Mouse (Mus musculus) heart, embryonic 10.5 days (tissue): ENCODE measurements around the gene Rps8. TPM values are rescaled to one million over a fixed set of nuclear protein-coding genes. Genes with fewer than 3 reads are reported as not detected.

Experiments used
- DNase-seq: peaks from one replicate; pipeline ENCODE4 v3.0.0-alpha.2; 2017; ENCODE audit warnings: low spot score
- H3K27ac ChIP-seq: fragments of 300-500 bp; sonication (generic); 2 replicates; pipeline ENCODE4 v1.5.1; 2016; ENCODE audit warnings: mild to moderate bottlenecking
- H3K27me3 ChIP-seq: fragments of 300-500 bp; sonication (generic); 2 replicates; pipeline ENCODE4 v1.6.1; 2016; ENCODE audit warnings: mild to moderate bottlenecking; ENCODE audit not compliant: poor library complexity, insufficient read depth, severe bottlenecking
- H3K36me3 ChIP-seq: fragments of 300-500 bp; sonication (generic); 2 replicates; pipeline ENCODE4 v1.6.1; 2016; ENCODE audit warnings: mild to moderate bottlenecking, moderate library complexity
- H3K4me1 ChIP-seq: fragments of 300-500 bp; sonication (generic); 2 replicates; pipeline ENCODE4 v1.6.1; 2016; ENCODE audit warnings: mild to moderate bottlenecking
- H3K4me3 ChIP-seq: fragments of 300-500 bp; sonication (generic); 2 replicates; pipeline ENCODE4 v1.5.1; 2016; ENCODE audit warnings: mild to moderate bottlenecking, moderate library complexity
- H3K9me3 ChIP-seq: fragments of 300-500 bp; sonication (generic); 2 replicates; pipeline ENCODE4 v1.6.1; 2016; ENCODE audit warnings: mild to moderate bottlenecking, moderate library complexity
- WGBS: fragments of 180-500 bp; shearing (Covaris S2); methylation state at CpG from one replicate; pipeline ENCODE4 v1.1.7; 2016; 5-methylcytosine and 5-hydroxymethylcytosine counted together
- polyA plus RNA-seq: library from polyadenylated mRNA; unstranded; fragments of >200 nt; fragmentation: Nextera tagmentation; extraction: Ambion mirVana; gene quantifications from 2 replicates; pipeline ENCODE4 v1.2.1, GENCODE M21; 2016

Rps8 gene
- polyA plus RNA-seq, 1 experiment from 2014 or later = 783 TPM

DNA sequence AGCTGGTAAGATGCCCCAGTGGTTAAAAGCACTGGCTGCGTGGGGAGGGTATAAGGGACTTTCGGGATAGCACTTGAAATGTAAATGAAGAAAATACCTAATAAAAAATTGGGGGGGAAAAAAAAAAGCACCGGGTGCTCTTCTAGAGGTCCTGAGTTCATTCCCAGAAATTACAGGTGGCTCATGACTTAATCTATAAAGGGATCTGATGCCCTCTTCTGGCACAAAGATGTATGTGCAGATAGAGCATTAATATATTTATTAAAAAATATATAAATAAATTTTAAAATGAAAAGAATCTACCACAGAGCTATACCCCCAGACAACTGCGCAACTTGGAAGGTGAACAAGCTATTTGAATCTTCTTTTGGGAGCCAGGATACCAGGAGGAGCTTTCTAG lies 15.4 kb downstream of the Rps8 start:
- Histone ChIP-seq H3K4me1 (peaks cover 5% of the 10 kb centered on the region; the same call in 1 of the 2 replicates), H3K4me3 (no peak overlapping the region), H3K36me3 (no peaks in the 10 kb centered on the region), H3K27ac (no peak overlapping the region), H3K9me3 (no peaks in the 10 kb centered on the region), H3K27me3 (no peaks in the 10 kb centered on the region)
- no peak for DNase-seq
- 42% methylated on average over 4 of the region's 4 CpGs for WGBS

DNA sequence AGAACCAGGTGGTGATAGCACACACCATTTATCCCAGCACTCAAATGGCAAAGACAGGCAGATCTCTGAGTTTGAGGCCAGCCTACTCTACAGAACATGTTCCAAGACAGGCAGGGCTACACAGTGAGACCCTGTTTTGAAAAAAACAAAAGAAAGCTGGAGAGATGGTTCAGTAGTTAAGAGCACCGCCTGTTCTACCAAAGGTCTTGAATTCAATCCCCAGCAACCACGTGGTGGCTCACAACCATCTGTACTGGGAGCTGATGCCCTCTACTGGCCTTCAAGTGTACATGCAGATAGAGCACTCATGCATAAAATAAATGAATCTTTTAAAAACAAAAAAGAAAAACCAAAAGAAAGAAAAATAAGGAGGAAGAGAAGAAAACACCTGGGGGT lies 16.8 kb downstream of the Rps8 start:
- WGBS = 2% methylated on average over 2 of the region's 2 CpGs
- Histone ChIP-seq H3K4me3 (no peak overlapping the region), H3K36me3 (no peaks in the 10 kb centered on the region), H3K4me1 (peaks cover 9% of the 10 kb centered on the region; the same call in 1 of the 2 replicates), H3K27me3 (no peaks in the 10 kb centered on the region), H3K9me3 (no peaks in the 10 kb centered on the region), H3K27ac (no peak overlapping the region)
- no peak for DNase-seq

DNA sequence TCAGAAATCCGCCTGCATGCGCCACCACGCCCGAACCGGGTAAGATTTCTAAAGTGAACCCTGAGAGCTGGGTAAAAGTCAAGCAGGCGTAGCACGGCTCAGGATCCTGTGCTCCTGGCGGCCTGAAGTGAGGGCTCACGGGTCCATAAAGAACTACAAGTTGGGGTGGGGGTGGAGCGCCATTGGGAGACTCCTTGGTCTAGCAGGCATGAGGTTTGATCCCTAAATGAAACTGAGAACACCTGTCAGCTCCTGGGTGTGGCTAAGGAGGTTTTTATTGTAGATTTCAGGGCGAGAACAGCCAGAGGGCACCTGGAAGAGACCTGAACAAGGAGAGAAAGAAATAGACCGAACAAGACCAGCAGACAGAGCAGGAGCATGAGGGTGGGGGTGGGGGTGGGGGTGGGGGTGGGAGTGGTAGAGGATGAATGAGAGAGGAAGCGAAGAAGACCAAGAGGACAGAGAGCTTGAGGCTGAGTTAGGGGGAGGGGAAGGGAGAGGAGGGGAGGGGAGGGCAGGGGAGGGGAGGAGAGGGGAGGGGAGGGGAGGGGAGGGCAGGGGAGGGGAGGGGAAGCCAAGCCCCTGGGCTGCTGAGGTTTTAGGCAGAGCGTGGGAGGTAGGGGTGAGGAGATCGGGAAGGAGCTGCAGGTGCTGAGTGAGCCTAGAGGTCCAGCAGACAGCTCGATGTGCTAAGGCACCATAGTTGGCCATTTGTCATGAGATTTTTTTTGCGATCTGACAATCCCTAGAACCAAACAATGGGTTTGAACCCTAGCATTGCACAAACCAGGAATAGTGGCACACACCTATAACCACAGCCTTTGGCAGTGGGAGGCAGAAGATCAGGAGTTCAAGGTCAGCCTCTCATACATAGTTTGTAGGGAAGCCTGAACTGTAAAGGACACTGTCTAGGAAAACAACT lies 17.5 kb downstream of the Rps8 start:
- WGBS = 60% methylated on average over 16 of the region's 17 CpGs

DNA sequence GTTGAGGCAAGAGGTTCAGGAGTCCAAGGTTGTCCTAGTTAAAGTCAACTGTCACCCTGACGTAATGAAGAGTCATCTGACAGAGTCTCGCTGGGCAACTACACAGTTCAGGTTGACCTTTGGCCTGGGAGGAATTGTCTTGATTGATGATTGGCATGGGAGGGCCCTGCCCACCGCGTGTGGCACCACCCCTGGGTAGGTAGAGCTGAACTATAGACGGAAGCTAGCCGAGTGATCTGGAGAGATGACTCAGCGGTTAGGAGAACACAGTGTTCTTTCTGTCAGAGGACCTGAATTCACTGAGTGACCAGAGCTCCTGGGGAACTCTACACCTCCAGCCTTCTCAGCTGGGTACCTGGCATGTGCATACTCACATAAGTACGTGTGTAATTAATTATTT lies 20.0 kb downstream of the Rps8 start:
- Histone ChIP-seq H3K4me3 (no peak overlapping the region), H3K27ac (no peak overlapping the region), H3K4me1 (peaks cover 31% of the 10 kb centered on the region), H3K36me3 (0 out of 2 replicates have a peak, but pooled peaks cover 4% of the 10 kb centered on the region), H3K9me3 (no peaks in the 10 kb centered on the region), H3K27me3 (peaks cover 27% of the 10 kb centered on the region)
- DNase-seq = no peak
- WGBS = 29% methylated on average over 8 of the region's 8 CpGs

More for the DNA sequence above, 17.5 kb downstream of the Rps8 start:
- no peaks in the 10 kb centered on the region for H3K9me3 ChIP-seq
- DNase-seq = no peak
- peaks cover 2% of the 10 kb centered on the region; the same call in 1 of the 2 replicates for H3K27me3 ChIP-seq
- peaks cover 11% of the 10 kb centered on the region; the same call in 1 of the 2 replicates for H3K4me1 ChIP-seq
- no peak overlapping the region for H3K4me3 ChIP-seq
- H3K36me3 ChIP-seq = no peaks in the 10 kb centered on the region
- H3K27ac ChIP-seq = no peak overlapping the region

DNA sequence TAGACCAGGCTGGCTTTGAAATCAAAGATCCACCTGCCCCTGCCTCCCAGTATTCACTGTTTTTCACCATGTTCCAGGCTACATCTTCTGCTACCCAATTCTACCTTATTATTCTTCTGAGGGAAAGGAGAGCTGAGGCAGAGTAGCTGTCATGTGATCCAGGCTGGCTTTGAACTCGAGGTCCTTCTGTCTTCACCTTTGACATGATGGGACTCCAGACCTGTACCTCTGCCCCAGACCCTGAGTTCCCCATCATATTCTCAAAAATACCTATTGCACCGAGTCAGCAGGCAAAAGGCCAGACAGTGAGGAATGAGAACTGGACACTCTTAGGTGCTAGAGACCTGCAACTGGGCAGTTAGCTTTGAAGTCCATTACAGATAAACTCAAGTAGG lies 21.4 kb downstream of the Rps8 start:
- Histone ChIP-seq H3K36me3 (0 out of 2 replicates have a peak, but pooled peaks cover 6% of the 10 kb centered on the region), H3K9me3 (no peaks in the 10 kb centered on the region), H3K27ac (peak overlapping the region; percentile 85; the same call in 1 of the 2 replicates), H3K4me3 (peak overlapping the region; percentile 82), H3K4me1 (peaks cover 33% of the 10 kb centered on the region), H3K27me3 (peaks cover 41% of the 10 kb centered on the region)
- 33% methylated on average over 2 of the region's 2 CpGs for WGBS
- no peak for DNase-seq

DNA sequence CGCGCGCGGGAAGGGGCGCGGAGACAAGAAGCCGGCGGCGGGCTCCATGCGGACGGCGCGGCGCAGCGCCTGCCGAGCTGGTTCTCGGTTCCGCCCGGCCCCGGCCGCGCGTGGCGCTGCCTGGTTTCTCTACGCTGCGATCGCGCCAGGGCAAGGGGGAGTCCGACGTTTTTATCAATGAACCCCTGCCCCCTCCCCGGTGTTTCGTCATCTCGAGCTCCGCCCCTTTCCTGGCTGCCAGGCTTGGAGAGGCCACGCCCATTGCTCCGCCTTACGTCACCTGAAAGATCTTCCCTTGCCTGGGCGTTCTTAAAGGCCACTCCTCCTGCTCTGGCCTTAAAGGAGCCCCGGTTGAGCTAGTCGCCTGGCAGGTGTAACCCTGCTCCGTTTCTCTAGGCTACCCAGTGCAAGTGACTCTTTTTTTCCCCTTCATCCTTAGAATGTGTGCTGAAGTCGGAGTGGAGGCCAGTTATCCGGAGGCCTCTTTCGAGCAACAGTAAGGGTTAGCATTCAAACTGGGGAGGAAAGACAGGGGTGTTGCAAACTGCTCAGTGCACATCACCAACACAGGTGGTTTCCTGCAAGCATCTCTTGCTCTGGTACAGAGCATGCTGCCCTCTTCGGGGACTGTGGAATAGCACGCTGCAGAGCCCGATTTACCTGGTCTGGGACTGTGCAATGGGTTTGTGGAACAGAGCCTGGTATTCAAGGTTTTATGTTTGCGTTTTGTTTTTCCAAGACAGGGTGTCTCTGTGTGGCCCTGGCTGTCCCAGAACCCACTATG lies 22.0 kb downstream of the Rps8 start, which contains the start of gene Plk3:
Gene Plk3, minus strand, starts transcription at position 147 of the 784 bp plus-strand sequence.
- peak; percentile 98 for DNase-seq
- Histone ChIP-seq H3K36me3 (0 out of 2 replicates have a peak, but pooled peaks cover 6% of the 10 kb centered on the region), H3K4me3 (peak within 1 kb of the TSS; percentile 82), H3K4me1 (peaks cover 33% of the 10 kb centered on the region), H3K27ac (peak within 1 kb of the TSS; percentile 85), H3K27me3 (peaks cover 41% of the 10 kb centered on the region), H3K9me3 (no peaks in the 10 kb centered on the region)
- 2% methylated on average over 48 of the region's 48 CpGs for WGBS

DNA sequence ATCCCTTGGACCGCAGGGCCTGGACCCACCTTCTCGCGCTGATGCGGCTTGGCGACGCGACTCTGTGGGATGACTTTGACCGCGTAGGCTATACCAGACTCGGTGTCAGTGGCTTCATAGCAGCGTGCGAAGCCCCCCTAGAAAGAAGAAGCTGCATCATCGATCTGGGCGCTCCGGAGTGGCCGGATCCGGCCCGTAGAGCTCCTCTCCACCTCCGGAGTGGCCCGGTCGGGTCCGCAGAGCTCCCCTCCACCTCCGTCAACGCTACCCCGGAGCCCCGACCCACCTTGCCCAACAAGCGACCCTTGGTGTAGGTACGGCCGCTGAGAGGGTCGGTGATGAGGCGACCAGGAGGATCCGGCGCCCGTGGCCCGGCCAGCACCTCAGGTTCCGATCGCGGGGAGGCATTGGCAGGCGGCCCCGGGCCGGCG lies 22.7 kb downstream of the Rps8 start:
- Histone ChIP-seq H3K36me3 (peaks cover 7% of the 10 kb centered on the region; the same call in 1 of the 2 replicates), H3K27me3 (peaks cover 41% of the 10 kb centered on the region), H3K4me3 (peak overlapping the region; percentile 82), H3K27ac (peak overlapping the region; percentile 85), H3K4me1 (peaks cover 30% of the 10 kb centered on the region), H3K9me3 (no peaks in the 10 kb centered on the region)
- under 1% methylated on average over 42 of the region's 42 CpGs for WGBS
- DNase-seq = no peak

DNA sequence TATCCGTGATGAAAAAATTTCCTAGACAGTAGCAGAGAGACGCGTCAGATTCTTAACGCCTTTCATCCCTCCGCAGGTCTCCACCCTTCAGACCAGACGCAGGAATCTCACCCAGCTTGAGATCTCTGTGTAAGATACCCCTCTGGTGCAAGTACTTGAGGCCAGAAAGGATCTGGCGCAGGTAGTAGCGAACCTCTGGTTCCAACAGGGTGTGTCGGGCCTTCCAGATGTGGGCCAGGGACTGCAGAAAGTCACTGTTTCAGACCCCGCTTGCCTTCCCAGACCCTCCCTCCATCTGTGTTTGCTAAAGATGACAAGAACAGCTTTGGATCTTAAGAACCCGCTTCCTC lies 23.3 kb downstream of the Rps8 start:
- Histone ChIP-seq H3K4me3 (peak overlapping the region; percentile 82), H3K27me3 (peaks cover 41% of the 10 kb centered on the region), H3K27ac (no peak overlapping the region), H3K4me1 (peaks cover 30% of the 10 kb centered on the region), H3K9me3 (no peaks in the 10 kb centered on the region), H3K36me3 (peaks cover 13% of the 10 kb centered on the region; the same call in 1 of the 2 replicates)
- WGBS = 11% methylated on average over 11 of the region's 11 CpGs
- no peak for DNase-seq

DNA sequence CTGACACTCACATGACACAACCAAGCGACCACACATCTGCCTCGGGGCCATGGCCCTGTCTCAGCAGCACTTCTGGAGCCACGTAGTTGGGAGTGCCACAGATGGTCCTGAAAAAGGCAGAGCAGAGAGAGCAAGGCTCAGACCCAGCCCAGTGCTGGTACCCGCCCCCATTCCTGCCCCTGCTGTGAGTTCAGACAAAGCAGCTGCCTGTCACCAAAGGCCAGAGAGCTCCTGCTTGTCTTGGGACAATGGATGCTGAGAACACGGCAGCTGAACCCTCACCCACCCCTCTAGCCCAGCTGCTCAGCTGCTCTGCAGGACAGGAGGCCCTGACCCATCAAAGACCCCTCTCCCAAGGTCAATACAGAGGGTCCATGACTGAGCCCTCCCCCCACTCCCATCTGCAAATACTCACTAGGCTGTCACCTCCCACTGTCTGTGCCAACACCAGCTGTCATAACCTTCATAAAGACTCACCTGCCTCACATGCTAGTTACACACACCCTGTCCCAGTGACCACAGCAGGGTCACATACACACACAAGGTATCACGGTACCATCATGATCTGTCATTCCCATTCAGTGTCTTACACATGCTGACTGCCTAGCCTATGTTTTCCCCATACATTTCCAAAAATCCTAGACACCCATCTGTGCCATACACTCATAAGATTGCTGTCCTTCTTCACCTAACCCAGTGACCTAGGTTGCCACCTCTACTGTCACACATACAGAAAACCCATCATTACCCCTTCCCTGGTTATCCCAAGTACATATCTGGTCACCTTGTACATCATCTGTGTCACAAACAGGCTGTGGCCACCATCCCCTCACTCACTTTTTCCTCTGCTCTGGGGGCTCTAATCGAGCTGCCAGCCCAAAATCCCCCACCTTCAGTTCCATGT lies 23.9 kb downstream of the Rps8 start:
- H3K9me3 ChIP-seq = no peaks in the 10 kb centered on the region
- H3K4me1 ChIP-seq = peaks cover 30% of the 10 kb centered on the region
- peaks cover 41% of the 10 kb centered on the region for H3K27me3 ChIP-seq
- peaks cover 13% of the 10 kb centered on the region; the same call in 1 of the 2 replicates for H3K36me3 ChIP-seq
- no peak for DNase-seq
- 25% methylated on average over 7 of the region's 7 CpGs for WGBS
- H3K4me3 ChIP-seq = peak overlapping the region; percentile 82; the same call in 1 of the 2 replicates
- H3K27ac ChIP-seq = no peak overlapping the region

DNA sequence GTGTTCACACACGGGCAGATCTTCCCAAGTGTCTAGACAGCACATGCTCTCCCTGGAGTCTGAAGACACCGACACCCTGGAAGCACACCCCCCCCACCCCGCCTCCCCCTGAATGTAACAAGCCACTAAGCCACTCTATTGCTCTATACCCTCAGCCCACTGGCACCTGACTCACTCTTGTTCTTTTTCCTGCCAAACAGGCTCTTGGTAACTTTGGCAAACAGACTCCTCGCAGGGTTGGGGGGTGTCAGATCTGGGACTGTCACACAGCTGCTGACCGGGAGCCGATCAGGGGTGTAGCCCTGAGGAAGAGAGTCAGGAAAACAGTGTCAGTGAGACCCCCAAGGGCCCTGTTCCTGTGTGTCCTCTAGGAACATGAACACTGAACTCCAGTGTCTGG lies 24.8 kb downstream of the Rps8 start:
- WGBS = 77% methylated on average over 6 of the region's 6 CpGs
- no peak overlapping the region for H3K4me3 ChIP-seq
- no peak for DNase-seq
- H3K36me3 ChIP-seq = peaks cover 13% of the 10 kb centered on the region; the same call in 1 of the 2 replicates
- peaks cover 41% of the 10 kb centered on the region for H3K27me3 ChIP-seq
- H3K27ac ChIP-seq = no peak overlapping the region
- H3K4me1 ChIP-seq = peaks cover 30% of the 10 kb centered on the region
- no peaks in the 10 kb centered on the region for H3K9me3 ChIP-seq

DNA sequence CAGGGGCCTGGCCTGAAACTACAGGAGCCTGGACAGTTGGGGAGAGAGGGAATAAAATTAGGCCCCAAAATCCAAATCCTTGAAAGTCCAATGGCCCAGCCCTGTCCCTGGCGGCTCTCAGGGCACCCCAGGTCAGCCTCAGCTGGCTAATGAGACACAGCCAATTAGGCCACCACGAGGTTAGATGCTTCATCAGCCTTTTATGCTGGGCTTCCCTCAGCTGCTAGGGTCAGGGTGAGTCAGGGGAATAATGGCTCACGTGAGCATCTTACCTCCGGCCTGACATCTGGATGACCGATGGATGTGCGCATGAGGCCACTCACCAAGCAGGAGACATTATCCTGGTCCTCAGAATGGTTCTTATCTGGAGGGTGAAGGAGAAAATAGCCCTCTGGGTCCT lies 25.3 kb downstream of the Rps8 start:
- no peak overlapping the region for H3K27ac ChIP-seq
- WGBS = 76% methylated on average over 6 of the region's 6 CpGs
- no peaks in the 10 kb centered on the region for H3K9me3 ChIP-seq
- H3K36me3 ChIP-seq = peaks cover 13% of the 10 kb centered on the region; the same call in 1 of the 2 replicates
- H3K4me1 ChIP-seq = peaks cover 33% of the 10 kb centered on the region
- H3K4me3 ChIP-seq = no peak overlapping the region
- DNase-seq = no peak
- peaks cover 41% of the 10 kb centered on the region for H3K27me3 ChIP-seq
